Mouse (Mus musculus): ENCODE data around the gene Lmln. TPM values are rescaled to one million over a fixed set of nuclear protein-coding genes. Genes with fewer than 3 reads are reported as not detected.

Lmln gene
- polyA plus RNA-seq (2012; rRNA removed), result 1.1 and 1.7 TPM in 2 replicates

DNA sequence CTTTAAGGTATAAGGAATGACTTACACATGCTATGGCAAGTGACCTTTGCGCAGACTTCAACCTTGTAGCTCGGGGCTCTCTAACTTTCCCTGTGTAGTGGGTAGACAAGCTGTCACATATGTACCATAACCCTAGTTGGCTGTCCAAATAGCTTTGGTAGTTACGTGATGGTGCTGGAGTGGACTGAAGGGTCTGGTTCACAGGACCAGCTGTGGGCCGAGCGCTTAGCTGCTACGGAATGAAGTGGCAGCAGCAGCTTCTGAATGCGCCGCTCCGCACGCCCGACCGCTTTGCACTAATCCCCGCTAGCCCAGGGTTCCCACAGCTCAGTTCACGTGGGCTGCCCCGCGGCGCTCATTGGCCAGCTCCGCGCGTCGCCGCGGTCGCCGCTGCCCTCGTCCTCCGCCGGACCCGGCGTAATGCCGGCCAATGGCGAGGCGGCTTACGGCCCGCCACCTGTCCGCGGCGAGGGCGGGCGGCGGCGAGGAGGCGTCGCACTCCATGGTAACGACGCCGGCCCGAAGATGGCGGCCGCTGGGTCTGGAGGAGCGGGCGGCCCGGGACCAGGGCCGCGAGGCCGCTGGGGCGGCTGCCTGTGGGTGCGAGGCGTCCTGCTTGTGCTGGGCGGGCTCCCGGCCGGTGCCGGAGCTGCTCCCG is at the start of gene Lmln:
Gene Lmln (plus strand): TSS at position 498 of the 658 bp plus-strand sequence.
- peak within 1 kb of the TSS; percentile 89 for H3K4me3 ChIP-seq (ENCODE audit: low read depth, low read length)
- TF ChIP-seq CTCF (IDR thresholded peaks at IDR 0.05; ENCODE audit: extremely low read depth, insufficient read length, insufficient replicate concordance, low read depth, low read length) (no peak), POLR2A (IDR thresholded peaks at IDR 0.05; ENCODE audit: low read depth, low read length) (peak; percentile 58; the same call in 1 of the 2 replicates)
- H3K36me3 ChIP-seq (ENCODE audit: control insufficient read depth, insufficient read depth, low read length), result peaks cover 10% of the 10 kb centered on the region
- H3K4me1 ChIP-seq (ENCODE audit: control insufficient read depth, insufficient read depth, insufficient read length, low read length), result peaks cover 14% of the 10 kb centered on the region; the same call in 1 of the 2 replicates
- H3K27me3 ChIP-seq (ENCODE audit: control insufficient read depth, insufficient read depth, low read length), result no peaks in the 10 kb centered on the region
- WGBS, result under 1% methylated on average over 64 of the region's 64 CpGs
- peak within 1 kb of the TSS; percentile 78 for H3K27ac ChIP-seq (ENCODE audit: insufficient read depth, low read depth, low read length)

DNA sequence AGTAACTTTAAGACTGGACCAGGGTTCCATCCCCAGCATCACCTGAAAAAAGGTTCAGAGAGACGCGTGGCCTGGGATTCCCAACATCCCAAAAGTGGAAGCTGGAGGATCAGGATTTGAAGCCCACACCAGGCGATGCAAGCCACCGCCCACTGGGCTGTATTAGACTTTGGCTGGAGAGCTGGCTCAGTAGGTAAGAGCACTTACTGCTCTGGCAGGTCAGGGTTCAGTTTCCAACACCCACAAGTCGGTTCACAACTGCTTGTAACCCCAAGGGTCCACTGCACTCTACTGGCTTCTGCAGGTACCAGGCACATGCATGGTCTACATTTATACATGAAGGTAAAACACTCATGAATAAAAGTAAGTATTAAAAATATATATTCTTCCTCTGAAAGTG is 48.5 kb upstream of the Lmln start:
- peaks cover 41% of the 10 kb centered on the region for H3K36me3 ChIP-seq (ENCODE audit: control insufficient read depth, insufficient read depth, low read length)
- WGBS, result 84% methylated on average over 5 of the region's 5 CpGs
- no peak overlapping the region for H3K4me3 ChIP-seq (ENCODE audit: low read depth, low read length)

DNA sequence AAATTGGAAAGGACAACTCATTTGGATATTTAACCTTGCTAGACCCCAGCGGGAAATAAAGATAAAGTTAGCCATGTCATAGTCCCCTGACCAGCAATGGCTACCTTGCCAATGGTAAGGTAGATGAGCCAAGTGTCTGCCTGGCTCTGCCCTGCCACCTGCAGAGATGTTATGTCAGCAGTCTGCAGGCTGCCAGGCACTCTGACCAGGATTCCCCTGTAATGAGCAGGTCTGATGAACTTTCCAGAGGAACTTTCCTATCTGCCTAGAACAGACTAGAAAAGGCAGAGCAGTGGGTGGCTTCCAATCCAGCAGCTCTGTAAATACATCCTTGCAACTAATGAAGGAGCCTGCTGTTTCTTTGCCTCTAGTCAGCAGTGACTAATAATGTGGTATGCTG is 47.4 kb upstream of the Lmln start:
- H3K36me3 ChIP-seq (ENCODE audit: control insufficient read depth, insufficient read depth, low read length), result peaks cover 32% of the 10 kb centered on the region
- H3K4me1 ChIP-seq (ENCODE audit: control insufficient read depth, insufficient read depth, insufficient read length, low read length), result peaks cover 2% of the 10 kb centered on the region; the same call in 1 of the 2 replicates
- no peaks in the 10 kb centered on the region for H3K27me3 ChIP-seq (ENCODE audit: control insufficient read depth, insufficient read depth, low read length)
- H3K27ac ChIP-seq (ENCODE audit: insufficient read depth, low read depth, low read length), result no peak overlapping the region
- no peak overlapping the region for H3K4me3 ChIP-seq (ENCODE audit: low read depth, low read length)
- 91% methylated on average over 1 of the region's 1 CpGs for WGBS
- no peak for TF ChIP-seq POLR2A (IDR thresholded peaks at IDR 0.05; ENCODE audit: low read depth, low read length)
- TF ChIP-seq CTCF (IDR thresholded peaks at IDR 0.05; ENCODE audit: extremely low read depth, insufficient read length, insufficient replicate concordance, low read depth, low read length), result no peak

More for the DNA sequence above, 48.5 kb upstream of the Lmln start:
- H3K27ac ChIP-seq (ENCODE audit: insufficient read depth, low read depth, low read length), result no peak overlapping the region
- no peaks in the 10 kb centered on the region; the same call in 1 of the 2 replicates for H3K4me1 ChIP-seq (ENCODE audit: control insufficient read depth, insufficient read depth, insufficient read length, low read length)
- H3K27me3 ChIP-seq (ENCODE audit: control insufficient read depth, insufficient read depth, low read length), result no peaks in the 10 kb centered on the region
- TF ChIP-seq POLR2A (IDR thresholded peaks at IDR 0.05; ENCODE audit: low read depth, low read length) (no peak), CTCF (IDR thresholded peaks at IDR 0.05; ENCODE audit: extremely low read depth, insufficient read length, insufficient replicate concordance, low read depth, low read length) (no peak)

DNA sequence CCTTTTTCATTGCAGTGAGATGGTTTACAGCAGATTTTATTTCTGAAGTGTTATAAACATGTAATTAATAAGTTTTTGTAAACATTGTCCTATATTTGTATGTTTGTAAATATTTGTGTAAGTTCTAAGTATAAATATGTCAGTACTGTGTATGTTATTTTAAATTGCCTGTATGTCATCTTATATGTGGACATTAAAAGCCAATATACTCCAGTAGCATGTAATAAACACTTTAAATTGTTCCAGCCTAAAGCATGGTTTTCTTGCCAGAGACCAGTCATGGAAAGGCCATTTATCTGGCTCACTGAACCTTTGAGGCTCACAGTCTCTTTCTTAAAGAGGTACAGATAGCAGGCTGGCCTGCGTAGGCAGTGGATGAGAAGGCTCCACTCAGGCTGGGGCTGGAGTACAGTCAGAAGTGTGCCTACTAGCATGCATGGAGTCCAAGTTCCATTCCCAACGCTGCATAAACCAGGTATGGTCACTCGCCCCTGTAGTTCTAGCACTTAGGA is 46.9 kb upstream of the Lmln start:
- TF ChIP-seq POLR2A (IDR thresholded peaks at IDR 0.05; ENCODE audit: low read depth, low read length) (no peak), CTCF (IDR thresholded peaks at IDR 0.05; ENCODE audit: extremely low read depth, insufficient read length, insufficient replicate concordance, low read depth, low read length) (no peak)
- Histone ChIP-seq H3K4me1 (ENCODE audit: control insufficient read depth, insufficient read depth, insufficient read length, low read length) (peaks cover 2% of the 10 kb centered on the region; the same call in 1 of the 2 replicates), H3K27me3 (ENCODE audit: control insufficient read depth, insufficient read depth, low read length) (no peaks in the 10 kb centered on the region), H3K27ac (ENCODE audit: insufficient read depth, low read depth, low read length) (no peak overlapping the region), H3K36me3 (ENCODE audit: control insufficient read depth, insufficient read depth, low read length) (peaks cover 28% of the 10 kb centered on the region), H3K4me3 (ENCODE audit: low read depth, low read length) (no peak overlapping the region)
- 95% methylated on average over 3 of the region's 3 CpGs for WGBS

DNA sequence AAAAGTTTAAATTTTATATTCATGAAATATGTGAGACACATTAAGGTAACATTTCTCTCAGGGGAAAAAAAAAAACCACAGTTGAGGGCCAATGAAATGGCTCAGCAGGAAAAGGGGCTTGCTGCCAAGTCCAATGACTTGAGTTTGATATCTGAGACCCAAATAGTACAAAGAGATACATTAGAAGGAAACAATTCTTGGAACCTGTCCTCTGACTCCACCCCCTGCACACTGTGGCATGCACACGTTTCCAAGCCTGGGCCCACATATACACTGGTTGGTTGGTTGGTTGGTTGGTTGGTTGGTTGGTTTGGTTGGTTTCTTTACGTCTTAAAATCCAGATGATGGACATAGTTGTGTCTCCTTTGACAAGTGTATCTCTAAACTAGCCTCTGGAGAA is 46.3 kb upstream of the Lmln start:
- TF ChIP-seq CTCF (IDR thresholded peaks at IDR 0.05; ENCODE audit: extremely low read depth, insufficient read length, insufficient replicate concordance, low read depth, low read length) (no peak), POLR2A (IDR thresholded peaks at IDR 0.05; ENCODE audit: low read depth, low read length) (no peak)
- Histone ChIP-seq H3K4me1 (ENCODE audit: control insufficient read depth, insufficient read depth, insufficient read length, low read length) (peaks cover 2% of the 10 kb centered on the region; the same call in 1 of the 2 replicates), H3K4me3 (ENCODE audit: low read depth, low read length) (no peak overlapping the region), H3K27ac (ENCODE audit: insufficient read depth, low read depth, low read length) (no peak overlapping the region), H3K36me3 (ENCODE audit: control insufficient read depth, insufficient read depth, low read length) (peaks cover 28% of the 10 kb centered on the region), H3K27me3 (ENCODE audit: control insufficient read depth, insufficient read depth, low read length) (no peaks in the 10 kb centered on the region)
- 77% methylated on average over 2 of the region's 2 CpGs for WGBS

DNA sequence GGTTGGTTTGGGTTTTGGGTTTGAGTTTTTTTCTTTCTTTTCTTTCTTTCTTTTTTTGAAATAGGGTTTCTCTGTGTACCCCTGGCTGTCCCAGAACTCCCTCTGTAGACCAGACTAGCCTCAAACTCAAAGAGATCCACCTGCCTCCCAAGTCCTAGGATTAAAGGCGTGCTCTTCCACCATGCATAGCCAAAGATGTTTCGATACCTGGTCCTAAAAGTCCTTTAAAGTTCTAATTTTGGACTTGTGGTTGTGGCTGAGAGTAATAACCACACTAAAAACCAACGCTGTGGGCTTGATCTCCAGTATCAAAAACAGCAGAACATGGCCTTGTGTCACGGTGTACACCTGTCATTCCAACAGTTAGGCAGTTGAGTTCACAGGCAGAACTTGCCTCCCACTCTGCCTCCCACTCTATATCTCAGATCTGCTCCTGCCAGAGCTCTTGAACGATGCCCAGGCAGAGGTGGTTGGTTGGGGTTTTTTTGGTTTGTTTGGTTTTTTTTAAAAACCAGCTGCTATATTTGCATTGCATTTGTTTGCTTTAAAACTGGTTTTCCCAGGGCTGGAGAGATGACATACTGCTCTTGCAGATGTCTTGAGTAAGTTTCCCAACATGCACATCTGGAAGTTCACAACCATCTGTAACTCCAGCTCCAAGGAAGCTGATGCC is 44.5 kb upstream of the Lmln start:
- Histone ChIP-seq H3K27me3 (ENCODE audit: control insufficient read depth, insufficient read depth, low read length) (no peaks in the 10 kb centered on the region), H3K36me3 (ENCODE audit: control insufficient read depth, insufficient read depth, low read length) (peaks cover 21% of the 10 kb centered on the region), H3K27ac (ENCODE audit: insufficient read depth, low read depth, low read length) (no peak overlapping the region), H3K4me1 (ENCODE audit: control insufficient read depth, insufficient read depth, insufficient read length, low read length) (peaks cover 2% of the 10 kb centered on the region; the same call in 1 of the 2 replicates), H3K4me3 (ENCODE audit: low read depth, low read length) (no peak overlapping the region)
- TF ChIP-seq POLR2A (IDR thresholded peaks at IDR 0.05; ENCODE audit: low read depth, low read length), result no peak
- no peak for TF ChIP-seq CTCF (IDR thresholded peaks at IDR 0.05; ENCODE audit: extremely low read depth, insufficient read length, insufficient replicate concordance, low read depth, low read length)
- WGBS, result 49% methylated on average over 5 of the region's 5 CpGs

Measured in small intestine, adult 2 months (tissue).